Mouse (Mus musculus) urinary bladder, postnatal 4 days (tissue): Measurements from ENCODE around the gene Sp140.
"Not testable (repeated sequence)": the region's sequence is repeated elsewhere in the genome, so short reads cannot be mapped to it uniquely, and the experiment has no call there.

Experiments
- DNase-seq, 2 experiments: peaks; one replicate each; pipeline ENCODE4 v3.0.0; 2021 to 2022; ENCODE audit warnings: low spot score in 2 of 2

The Sp140 gene

DNA sequence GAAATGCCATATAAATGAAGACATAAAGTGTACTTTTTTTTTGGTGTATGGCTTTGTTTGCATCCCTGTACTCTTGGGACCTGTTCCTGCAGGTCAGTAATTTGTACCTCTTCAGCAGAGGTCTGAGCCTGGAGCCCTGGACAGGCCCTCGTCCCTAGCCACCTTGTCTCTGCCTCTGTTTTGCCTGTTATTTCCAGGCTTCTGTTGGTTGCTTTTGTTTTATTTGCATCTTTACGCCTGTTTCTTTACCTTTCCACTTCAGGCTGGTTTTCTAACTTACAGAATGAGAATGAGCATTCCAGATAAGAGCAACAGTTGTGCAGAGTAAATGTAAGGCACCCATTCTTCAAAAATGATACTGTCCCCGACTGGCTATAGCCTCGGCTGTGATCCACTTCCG, at the start of gene Sp140:
Sp140 (plus strand) TSS at position 301 of the 400 bp plus-strand sequence.
- not testable (repeated sequence) for DNase-seq

DNA sequence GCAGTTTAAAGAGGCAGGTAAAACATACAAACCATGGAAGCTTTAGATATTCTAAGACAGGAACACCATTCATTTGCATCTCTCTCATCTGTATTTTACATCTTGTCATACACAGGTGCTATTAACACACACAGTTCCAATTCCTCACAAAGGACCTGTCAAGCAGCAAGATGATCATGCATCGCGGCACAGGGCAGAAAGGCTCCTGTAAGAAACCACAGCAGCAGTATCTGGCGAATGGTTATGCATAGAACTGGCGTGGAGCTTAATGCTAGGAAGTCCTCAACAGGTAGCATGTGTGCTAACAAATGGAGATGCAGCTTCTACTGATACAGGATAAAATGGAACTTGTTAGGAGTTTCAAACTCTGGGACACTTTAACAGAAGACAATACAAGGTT, 44.9 kb upstream of the Sp140 start:
- DNase-seq, result peak; percentile 39 to 80

DNA sequence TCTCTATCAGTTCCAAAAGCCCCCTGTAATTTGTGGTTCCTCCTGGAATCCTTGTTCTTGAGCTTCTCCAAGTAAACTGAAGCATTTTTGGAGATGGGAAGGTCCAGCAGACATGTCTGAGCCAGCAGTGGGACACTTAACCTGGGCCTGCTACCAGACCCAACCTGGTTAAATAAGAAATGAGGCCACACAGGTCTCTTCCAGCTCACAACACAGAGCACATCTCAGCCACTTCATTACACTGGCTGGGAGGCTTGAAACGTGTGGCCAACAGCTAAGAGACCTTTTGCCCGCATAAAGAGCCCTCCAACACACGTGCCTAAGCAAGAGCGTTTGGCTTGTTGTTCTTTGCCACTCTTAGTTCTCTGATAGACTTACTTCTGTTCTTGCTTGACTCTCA, 26.6 kb upstream of the Sp140 start:
- DNase-seq, result not testable (repeated sequence)

DNA sequence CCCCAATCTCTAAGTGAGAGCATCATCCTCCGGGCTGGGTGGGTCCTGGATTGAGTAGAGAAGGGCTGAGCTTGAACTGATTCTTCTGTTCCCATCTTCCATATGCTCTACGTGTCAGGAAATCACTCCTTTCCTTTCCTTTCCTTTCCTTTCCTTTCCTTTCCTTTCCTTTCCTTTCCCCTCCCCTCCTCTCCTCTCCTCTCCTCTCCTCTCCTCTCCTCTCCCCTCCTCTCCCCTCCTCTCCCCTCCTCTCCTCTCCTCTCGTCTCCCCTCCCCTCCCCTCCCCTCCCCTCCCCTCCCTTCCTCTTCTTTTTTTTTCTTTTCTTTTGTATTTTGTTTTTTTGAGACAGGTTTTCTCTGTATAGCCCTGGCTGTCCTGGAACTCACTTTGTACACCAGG, 24.8 kb upstream of the Sp140 start, which contains the start of gene G530012D18Rik:
G530012D18Rik (plus strand) TSS at position 301 of the 400 bp plus-strand sequence.
- DNase-seq, result not testable (repeated sequence)

DNA sequence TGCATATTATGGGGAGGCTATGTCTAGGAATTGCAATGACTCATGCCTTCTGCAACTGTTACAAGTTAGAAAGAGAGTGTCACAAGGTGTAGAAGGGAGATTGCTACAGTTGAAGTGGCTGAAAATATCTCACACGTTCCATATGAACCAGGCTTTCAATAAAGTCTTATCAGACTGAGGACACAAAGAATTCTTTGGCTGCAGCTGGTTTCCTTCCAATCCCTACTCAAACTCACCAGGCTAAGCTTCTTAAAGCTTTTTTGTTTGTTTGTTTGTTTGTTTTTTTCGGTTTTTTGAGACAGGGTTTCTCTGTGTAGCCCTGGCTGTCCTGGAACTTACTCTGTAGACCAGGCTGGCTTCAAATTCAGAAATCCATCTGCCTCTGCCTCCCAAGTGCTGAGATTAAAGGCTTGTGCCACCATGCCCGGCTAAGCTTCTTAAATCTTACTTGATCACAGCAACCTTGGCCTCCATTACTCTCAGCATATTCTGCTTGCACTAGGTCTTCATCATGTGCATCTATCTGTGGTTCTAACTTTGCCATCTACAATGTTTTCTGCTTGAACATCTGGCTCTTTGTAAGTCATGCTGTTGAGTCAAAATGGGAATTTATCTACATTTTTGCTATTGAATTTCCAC, 21.7 kb upstream of the Sp140 start:
- not testable (repeated sequence) for DNase-seq

DNA sequence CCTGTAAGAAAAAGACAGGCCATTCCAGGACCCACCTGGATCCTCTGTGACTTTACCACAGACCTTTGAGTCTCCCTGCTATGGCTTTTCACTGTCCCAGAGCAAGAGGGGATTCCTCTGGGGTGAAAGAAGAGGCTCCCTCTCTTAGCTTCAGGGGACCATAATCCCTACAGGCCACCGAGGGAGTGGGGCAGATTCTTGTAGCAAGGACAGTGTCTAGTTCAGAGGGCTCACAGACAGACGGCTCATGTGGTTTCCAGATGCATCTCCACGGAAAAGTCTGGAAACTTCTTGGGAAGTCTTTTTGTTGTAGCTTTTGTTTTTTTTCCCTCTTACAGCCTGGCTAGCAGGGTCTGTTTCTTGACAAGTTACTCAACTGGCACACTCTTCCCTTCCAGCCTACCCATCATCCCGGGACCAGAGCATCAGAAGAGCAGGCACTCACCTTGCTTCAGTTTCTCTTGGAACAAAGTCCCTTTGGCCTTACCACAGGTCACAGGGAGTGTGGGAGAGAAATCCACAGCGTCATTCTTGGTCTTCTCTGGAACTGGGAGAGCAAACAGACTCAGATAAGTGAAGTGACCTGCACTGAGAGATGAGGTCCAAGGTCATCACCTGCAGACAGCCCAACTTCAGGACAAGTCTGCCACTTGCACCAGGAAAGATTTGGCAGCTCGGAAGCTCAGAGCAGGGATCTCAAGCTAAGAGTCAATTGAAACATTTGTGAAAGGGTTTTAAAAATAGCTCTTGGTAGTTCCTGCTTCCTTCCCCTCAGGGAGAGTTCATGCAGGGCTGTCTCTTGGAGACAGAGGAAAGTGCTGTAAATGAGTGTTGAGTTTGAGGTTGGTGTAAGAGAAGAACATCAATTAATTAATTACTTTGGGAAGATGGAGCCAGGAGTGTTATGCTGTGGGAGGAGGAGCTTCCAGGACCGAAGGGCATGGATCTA, 20.7 kb upstream of the Sp140 start:
- not testable (repeated sequence) for DNase-seq

DNA sequence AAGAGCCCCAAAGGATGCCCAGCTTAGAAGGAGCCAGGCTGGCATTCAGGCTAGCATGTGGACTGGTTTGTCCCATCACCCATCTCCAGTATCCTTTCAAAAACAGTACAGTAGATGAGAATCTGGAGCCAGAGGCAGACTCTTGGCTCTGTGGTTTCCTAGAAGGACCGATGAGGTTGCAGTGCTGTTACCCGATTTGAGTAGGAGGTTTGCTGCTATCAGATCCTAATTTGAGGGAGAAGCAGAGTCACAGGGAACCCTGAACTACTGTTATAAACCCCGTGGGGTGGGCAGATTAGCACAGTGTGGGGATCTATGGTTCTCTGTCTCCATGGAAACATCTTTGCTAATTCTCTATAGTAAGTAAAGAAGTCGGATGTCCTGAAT, 20.0 kb upstream of the Sp140 start:
- DNase-seq, result not testable (repeated sequence)

DNA sequence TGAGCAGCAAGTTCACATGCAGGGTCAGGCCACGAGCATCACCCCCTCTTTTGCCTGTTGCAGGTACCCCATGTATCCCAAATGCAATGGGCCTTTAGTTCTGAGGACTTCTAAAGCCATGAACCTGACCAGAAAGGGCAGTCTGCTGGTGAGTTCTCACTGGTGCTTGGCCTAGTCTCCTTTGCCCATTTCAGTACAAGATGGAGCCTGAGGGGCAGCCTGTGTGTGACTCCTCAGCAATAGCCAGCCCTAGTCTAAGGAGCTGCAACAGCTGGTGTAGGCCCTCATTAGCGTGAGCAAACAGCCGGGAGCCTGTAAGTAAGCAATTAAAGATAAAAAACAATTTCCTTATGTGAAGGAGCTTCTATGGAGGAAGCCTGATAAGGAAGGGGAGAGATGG, 19.6 kb upstream of the Sp140 start:
- DNase-seq, result not testable (repeated sequence)

DNA sequence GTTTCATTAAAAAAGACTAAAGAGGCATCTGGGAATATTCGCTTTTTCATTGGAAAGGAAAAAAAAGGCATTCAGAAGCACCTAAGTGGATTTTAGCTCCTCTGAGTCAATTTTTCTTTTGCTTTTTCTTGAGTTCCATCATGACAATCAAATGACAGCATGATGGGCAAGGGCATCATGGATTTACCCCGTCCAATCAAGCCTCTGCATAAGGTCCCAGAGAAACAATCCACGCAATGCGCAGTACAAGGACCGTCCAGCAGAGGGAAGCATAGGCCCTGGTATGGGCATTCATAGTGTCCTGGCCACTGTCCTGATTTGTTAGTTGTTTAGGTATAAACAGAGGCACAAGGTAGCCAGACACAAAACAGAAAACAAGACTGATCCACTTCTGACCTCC, 18.7 kb upstream of the Sp140 start:
- not testable (repeated sequence) for DNase-seq

DNA sequence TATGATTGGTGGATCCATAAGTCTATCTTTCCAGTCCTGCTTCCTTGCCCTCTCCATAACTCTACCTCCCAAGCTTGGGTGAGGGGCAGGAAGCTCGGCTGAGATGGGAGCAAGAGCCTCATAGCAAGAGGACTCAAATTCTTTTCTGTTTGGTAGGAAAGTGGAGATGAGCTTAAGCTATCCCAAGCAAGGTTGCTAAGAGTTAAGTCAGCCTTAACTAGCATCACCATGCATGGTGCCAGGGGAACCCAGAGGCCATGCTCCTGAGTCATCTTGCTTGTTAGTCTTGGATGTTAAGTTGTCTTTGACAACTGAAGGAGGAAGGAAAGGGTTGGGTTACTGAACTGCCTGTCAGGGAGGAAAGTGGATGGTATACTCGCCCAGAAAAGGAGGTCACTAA, 11.5 kb upstream of the Sp140 start:
- DNase-seq, result not testable (repeated sequence)

DNA sequence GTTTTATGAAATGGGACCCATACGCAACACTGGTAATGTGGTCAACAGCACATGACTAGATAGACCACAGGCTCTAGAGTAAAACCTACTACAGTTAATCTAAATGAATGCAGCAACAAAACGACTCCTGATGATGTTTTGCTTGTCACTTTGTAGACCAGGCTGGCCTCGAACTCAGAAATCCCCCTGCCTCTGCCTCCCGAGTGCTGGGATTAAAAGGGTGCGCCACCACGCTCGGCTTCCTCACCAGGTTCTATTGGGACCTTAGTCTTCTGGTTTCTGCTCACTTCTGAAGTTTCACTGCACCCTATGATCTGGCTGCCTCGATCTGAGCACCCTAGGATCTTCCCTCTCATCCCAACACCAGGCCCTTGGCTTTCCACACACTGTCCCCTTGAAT, 7.7 kb upstream of the Sp140 start:
- not testable (repeated sequence) for DNase-seq

DNA sequence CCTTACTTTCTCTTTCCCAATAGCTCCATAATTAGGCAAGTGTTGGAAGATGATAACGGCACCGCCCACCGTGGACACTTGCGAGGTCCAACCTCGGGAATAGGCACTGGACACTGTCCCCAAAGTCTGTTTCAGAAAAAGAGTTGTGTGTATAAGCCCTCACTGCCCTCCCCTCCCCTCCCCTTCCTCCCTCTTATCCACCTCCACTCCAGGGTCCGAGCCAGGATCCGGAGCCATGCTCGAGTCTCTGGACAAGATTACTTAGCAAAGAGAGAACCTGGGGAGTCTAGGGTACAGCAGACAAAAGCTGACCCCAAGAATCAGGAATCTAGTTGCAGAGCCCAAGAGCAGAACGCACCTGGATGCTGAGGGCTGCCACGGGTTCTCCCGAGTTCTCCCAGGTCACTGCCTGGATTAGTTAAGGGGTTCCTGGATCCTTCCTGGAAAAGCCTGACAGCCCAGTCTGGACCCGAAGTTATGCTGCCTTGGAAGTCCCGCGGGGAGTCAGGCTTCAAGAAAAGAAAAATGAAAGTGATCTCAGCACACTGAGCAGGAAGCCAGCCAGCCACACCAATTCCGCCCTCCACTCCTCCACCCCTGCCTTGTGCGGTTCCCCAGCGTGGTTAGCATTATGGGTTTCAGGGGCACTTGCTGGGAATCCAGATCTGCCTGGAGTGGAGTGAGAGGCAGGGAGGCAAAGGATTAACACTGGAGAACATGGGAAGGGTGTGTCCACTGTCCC, 1.7 kb upstream of the Sp140 start, which contains the start of gene Sp110:
Sp110 (minus strand) TSS at position 547 of the 742 bp plus-strand sequence.
- DNase-seq, result not testable (repeated sequence)

DNA sequence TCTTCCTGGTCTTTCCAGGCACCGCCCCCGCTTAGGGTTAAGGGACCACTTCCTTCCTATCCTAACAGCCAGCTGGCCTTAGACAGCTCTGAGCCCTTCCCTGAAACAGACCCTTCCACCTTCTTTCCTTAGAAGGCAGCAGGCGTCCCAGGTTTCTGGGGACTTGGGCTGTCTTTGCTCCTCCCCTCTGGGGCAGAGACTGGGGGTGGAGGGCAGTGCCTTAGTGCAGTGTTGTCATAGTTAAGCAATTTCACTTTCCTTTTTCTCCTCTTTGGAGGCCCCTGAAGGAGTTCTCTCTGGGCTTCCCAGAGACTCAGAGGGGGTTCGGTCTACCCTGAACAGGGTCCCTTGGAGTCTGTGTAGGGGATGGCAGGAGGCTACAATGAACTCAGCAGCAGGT, 616 bp downstream of the Sp140 start:
- DNase-seq, result not testable (repeated sequence)

DNA sequence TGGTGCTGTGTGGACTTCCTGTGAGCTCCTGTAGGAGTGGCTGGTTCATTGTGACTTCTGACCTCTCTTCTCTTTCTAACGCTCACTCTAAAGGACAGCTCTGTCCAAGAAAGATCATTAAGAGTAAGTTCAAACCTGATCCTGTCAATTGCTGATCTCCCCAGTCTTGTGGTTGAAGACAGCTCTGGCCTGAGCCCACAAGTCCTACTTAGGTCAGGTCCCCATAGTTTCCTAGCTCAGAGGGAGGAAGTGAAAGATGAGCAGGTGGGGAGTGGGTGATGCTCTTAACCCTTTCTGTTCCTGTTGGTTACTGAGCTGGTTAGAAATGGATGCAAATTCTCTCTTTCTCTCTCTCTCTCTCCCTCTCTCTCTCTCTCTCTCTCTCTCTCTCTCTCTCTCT, 4.2 kb downstream of the Sp140 start:
- not testable (repeated sequence) for DNase-seq

DNA sequence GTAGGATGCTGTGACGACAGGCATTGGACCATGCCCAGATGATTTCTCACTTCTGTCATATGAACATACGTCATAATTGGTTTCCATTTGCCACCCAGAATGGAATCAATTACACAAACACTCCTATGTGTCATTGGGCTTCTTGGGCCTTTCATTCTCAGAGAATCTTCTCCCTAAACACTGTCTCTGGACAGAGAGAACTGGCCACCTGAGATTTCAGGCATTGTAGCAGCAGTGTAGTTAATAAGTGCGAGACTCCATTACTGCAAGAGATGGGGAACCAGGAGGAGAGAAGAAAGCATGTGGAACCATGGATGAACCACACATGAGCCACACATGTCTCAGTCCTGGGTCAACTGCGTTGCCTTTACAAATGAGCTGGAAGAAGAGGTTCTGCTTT, 8.2 kb downstream of the Sp140 start:
- not testable (repeated sequence) for DNase-seq

DNA sequence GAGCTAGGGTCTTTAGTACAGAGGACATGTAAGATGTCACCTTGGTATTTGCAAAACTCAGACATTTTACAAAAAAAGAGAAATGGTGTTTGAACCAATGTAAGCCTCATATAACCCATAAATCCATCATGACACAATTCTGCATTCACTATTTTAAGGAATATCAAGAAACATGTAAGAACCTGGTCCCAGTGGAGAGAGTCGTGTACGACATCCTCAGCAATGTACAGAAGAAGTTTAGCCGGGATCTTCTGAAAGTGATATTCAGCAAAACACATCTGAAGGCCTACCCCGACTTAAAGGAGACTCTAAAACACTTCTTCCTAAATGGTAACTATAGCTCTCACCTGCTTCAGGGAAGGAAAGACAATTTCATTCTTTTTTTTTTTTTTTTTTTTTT, 10.4 kb downstream of the Sp140 start:
- not testable (repeated sequence) for DNase-seq

DNA sequence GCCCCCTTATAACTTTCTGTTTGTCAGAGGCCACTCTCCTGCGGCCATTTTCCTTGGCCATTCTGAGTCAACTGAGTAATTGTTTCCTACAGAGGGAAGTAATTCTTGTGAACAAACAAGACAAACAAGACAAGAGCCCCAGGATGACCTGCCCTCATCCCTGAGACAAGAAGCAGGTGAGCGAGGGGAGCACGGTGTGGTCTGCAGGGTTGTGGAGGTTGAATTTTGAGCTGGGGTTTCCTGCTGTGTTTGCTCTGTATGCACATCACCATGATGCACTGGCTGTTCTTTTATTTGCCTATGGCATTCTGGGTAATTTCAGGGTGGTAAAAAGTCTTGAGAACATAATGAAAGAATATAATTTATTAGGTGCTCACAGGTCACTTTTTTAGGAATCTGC, 14.9 kb downstream of the Sp140 start:
- DNase-seq, result not testable (repeated sequence)

DNA sequence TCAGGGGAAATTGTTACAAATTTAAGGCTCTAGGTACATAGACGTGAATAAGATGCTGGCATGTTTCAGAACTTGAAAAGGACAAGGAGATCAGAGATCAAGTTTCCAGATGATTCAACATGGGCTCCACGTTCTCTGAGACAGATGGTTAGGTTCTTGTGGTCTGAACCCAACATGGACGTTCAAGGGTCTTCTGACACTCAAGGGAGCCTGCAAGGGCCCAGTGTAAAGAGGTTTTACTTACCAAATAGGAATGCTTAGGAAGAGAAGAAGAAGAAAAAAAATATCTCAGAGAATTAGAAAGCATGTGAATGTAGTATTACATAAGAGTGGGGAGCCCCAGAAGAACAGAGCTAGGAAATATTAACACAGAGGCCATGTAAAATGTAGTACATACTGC, 15.6 kb downstream of the Sp140 start:
- not testable (repeated sequence) for DNase-seq

DNA sequence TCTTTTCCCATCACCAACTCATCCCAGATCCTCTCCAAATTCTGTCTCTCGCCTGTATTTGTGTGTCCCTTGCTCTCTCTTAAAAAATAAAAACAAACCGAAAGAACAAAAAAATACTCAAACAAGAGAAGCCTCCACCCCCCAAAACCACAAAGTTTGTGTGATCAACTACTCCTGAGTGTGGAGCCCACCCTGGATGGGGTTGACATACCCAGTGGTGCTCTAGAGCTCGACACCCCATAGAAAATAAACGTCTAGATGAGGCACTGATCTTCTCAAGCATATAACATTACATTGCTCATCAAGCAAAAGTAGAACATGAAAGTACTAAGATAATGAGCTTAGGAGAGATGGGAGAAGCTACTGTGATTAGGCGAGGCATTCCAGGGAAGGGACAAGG, 17.0 kb downstream of the Sp140 start:
- DNase-seq, result not testable (repeated sequence)

DNA sequence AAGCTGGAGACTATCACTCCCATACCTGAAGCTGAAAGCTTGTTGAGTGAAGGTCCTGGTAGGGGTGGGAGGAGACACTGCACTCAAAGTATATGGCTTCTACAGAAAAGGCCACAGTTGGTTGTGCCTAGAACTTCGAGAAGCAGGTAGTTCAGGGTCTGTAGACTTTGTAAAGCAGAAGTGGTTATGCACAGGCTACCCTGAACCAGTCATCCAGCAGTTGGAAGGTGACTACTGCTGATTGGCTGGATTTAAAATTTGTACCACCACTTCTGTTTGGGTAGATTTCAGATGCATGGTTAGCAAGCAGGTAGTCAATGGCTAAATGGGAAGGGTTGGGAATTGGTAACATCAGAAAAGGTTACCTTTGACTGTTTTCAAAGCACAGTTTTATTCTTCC, 18.5 kb downstream of the Sp140 start:
- not testable (repeated sequence) for DNase-seq

DNA sequence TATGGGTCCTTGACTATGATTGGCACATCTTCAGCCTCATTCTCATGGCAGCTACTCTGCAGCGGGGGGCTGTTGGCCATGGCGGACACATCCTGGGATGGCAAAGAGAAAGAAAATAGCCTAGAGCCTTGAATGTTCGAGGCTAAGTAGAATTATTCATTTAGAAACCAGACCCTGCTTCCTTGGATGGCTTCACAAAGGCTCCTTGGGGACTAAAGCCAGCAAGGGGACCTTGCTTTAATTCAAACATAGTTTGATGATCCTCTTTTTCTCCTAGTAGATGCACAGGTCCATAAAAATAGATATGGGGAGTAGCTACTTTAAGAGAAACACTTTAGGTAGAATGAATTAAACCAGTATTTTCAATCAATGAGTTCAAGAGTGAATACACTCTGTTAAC, 36.8 kb downstream of the Sp140 start:
- DNase-seq, result not testable (repeated sequence)

DNA sequence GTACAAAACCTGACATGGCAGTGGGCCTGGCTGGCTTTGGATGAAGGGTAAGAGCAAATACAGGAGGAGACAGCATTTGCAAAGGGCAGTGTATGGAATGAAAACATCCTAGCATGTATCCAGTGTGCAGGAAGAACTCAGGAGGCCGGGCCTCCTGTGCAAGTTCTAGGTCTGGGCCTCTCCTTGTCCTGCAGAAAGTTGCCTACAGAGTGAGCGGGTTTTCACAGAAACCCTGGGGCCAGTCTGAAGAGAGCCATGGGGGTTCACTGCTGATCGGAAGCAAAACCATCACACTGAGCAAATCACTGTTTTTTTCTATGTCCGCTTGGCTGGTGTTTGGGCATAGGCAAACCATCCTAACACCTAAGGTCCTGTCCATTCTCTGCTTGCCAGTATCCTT, 38.0 kb downstream of the Sp140 start:
- peak in 1 of 2 experiments; percentile 73 for DNase-seq
